Mouse (Mus musculus) retina, adult 2 months (tissue): Measurements from ENCODE around the gene Osbpl11.
A peak's percentile ranks its signal among the peaks of the same experiment; 100 is the strongest.

Experiments used
- DNase-seq: peaks from one replicate; pipeline ENCODE4 v3.0.0-alpha.2; 2012; ENCODE audit warnings: low read depth, low spot score

Gene Osbpl11

DNA sequence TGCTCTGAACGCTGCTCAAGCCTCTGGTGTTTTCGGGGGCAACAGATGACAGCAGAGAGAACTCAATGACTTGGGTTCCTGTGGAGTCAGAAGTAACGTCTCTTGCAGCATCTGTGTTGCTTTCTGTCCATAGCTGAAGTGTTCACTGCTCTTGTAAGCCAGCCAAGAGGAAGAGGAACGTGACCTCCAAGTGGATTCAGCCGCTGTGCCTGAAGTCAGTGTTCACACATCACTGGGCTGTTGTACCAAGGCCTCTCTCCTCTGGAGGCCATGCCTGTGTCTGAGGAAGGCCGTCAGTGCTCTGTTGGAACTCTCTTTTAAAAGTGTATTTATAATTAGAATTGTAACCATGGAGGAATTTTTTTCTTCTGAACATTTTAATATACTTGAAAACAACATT is 57.2 kb downstream of the Osbpl11 start:
- no peak for DNase-seq

DNA sequence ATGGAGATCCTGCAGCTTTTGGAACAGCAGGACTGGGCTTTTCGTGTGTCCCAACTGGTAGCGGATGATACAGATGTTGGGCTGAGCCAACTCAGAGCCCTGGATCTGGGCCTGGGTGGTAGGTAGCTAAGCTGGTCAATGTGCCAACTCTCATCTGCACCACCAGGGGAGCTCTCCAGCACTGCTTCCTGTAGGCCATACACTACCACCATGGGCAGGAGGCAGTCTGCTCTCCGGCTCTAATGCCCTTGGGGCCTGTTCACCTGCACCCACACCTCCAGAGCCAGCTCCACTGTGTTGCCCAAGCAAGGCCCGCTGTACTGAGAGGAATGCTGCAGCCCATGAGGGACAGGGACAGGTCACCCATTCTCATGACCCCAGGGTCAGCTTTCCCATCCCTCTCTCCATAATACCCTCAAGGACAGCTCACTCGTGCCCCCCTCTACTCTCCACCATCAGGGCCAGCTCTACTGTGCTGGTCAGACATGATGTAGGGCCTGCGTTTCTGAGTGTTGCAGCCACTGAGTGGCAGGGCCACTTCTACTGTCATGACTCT is 59.3 kb downstream of the Osbpl11 start:
- DNase-seq: no peak

DNA sequence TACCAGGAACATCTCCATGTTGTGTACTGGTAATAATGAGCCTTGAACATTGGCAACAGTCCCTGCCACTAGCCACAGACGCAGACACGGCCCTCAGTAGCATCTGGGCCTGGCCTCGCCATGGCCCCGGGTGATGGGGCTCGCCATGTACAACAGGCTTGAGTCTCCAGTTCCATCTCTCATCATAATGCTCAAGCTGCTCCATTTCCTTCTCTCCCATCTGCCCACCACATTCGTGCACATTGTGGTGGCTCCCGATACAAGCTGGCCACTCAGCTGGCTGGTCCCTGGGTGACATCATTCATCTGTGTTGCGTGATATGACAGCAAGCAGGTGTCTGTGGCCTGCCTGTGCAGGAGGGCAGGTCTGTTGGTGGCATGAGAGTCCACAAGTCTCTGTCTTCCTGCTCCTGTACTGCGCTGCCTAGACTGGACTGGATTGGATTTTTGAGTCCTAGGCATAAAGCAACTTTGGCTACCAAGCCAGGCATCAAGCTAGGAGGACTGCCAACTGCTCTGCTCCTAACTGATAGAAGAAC is 60.1 kb downstream of the Osbpl11 start:
- DNase-seq: no peak

DNA sequence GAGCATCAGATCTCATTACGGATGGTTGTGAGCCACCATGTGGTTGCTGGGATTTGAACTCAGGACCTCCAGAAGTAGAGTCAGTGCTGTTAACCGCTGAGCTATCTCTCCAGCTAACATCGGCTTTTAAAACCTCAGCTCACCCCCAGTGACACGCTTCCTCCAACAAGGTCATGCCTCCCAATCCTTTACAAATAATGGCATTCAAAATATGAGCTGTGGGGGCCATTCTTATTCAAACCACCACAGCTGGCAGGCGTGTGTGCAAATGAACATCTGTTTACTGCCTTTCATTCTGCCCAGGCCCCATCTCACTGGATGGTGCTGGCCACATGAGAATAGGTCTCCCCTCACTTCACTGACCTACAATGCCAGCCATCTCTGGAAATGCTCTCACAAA is 61.7 kb downstream of the Osbpl11 start:
- no peak for DNase-seq

DNA sequence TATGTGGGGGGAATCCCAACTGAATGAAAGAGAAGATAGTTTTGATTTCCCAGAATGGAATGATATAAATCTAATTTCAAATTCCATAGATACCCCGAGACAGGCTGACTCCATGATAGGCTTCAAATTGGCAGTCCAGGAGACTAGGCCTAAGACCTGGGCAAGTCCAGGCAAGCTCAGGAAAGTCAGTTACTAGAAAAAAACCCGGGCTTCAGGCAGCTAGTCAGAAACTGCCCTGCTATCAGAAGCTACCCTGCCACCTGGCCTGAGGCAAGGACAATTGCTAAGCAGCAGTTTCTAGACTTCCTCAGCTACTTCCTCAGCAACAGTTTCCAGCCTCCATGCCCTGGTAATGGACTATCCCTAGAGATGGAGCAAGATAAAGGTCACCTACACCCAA is 62.1 kb downstream of the Osbpl11 start:
- no peak for DNase-seq

DNA sequence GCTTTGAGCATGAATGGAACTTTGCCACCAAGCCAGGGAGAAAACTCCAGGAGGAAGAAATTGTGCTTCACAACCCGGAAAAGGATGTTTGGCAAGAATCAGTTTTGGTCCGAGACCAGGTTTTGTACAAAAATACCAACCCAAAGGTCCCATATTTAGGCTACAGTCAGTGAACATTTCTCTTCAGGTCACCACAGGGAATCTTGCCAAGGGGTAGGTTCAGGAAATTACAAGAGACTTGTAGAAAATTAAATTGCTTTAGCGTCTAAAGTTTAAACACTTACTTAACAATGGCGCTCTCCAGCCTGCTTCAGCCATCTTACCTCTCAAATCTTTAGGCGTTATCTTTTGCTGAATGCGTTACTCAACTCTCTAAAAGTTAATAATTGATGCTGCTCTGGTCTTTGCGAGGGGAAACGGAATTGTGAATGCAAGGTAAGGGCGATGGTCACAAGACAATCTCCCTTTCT is 65.8 kb downstream of the Osbpl11 start:
- DNase-seq: no peak

DNA sequence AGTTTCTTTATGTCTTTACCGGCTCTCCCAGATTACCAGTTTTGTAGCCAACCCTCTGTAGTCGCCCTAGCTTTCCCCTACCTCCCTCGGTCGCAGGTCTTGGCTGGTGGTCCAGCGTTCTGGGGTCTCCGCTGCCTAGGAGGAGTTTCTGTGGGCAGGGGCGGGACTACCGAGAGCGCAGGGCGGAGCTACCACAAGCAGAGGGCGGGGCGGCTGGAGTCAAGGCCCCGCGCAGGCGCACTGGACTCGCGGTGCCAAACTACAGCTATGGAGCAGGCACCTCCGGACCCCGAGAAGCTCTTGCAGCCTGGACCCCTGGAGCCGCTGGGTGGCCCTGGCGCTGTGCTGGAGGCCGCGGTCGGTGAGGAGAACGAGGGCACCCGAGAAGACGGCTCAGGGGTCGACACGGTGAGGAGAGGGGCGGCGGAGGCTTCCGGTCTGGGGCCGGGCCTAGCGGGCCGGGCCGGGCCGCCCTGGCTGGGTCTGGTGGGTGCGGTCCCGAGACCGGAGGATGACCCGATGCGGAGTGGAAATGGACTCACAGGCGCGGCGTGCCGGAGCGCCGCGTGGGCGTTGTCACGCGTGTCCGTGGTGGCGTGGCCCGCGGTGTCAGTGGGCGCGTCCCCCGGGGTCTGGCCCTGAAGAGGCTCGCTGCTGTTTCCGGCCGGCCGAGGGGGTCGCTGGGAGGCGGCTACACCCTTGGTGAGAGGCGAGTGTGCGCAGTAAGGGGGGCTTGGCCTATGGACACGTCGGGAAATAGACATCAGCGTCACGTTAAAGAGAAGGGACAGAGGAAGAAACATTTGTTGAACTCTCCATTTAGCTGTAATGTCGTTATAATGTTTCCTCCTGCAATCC is 66.6 kb downstream of the Osbpl11 start, which contains the start of gene Snx4:
Gene Snx4 (plus strand): TSS at position 249 of the 858 bp plus-strand sequence.
- DNase-seq: peak; percentile 70

DNA sequence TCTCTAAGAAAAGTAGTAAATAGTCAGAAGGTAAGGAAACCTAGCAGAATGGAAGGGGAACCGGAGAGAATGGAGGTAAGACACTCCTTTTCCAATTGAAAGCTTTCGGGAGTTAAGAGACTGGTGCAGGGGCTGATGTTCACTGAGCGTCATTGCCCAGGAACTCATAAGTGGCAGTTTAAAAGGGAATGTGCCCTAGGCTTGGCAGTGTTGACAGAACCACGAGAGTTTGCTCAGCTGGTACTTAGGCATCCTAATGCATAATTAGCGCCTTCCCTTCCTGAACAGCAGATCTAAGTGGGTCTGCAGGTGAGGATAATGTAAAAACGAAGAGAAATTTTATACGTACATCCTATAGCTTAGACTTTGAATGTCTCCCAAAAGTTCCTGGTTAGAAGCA is 70.7 kb downstream of the Osbpl11 start:
- DNase-seq: no peak

DNA sequence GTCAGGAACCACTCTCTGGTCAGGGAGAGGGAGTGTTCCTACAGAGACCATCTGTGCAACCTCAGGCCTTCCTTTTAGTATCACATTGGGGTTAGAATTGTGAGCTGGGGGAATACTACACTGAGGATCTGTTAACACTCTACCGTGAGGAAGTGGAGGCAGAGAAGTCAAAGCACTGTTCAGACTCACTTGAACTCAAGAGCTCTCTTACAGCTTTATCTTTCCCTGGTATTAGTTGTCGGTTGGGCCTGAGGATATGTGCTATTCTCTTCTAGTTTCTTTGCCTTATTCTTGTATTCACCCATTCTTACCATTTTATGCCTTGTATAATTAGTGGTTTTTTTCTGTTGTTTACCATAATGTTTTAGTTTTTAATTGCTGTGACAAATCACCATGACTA is 73.7 kb downstream of the Osbpl11 start:
- no peak for DNase-seq

DNA sequence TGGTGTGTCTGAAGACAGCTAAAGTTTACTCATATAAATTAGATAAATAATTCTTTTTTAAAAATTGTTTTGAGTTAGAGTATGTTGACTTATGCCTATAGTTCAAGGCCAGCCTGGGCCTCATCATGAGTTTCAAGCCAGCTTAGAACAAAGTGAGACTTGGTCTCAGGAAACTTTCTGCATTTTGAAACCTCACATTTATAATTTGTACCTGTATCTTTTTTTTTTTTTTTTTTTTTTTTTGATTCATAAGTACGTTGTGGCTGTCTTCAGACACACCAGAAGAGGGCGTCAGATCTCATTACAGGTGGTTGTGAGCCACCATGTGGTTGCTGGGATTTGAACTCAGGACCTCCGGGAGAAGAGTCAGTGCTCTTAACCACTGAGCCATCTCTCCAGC is 75.0 kb downstream of the Osbpl11 start:
- no peak for DNase-seq

DNA sequence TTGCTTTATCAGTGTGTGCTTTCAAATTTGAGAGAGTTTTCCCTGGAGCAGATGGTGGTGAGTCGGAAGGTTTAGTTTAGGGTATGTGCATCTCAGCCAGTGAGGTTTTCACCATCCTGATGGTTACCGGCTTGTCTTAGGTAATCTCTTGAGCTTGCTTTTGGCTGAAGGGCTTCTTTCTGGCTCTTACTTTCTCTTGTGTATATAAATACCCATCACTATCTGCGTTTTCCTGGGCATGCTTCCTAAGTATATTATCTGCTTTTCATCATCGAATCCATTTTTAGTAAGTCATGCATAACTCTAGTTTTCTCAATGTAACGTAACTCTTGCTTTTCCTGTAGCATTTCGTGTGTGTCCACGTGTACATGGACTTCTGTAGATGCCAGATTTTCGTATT is 76.0 kb downstream of the Osbpl11 start:
- DNase-seq: no peak

DNA sequence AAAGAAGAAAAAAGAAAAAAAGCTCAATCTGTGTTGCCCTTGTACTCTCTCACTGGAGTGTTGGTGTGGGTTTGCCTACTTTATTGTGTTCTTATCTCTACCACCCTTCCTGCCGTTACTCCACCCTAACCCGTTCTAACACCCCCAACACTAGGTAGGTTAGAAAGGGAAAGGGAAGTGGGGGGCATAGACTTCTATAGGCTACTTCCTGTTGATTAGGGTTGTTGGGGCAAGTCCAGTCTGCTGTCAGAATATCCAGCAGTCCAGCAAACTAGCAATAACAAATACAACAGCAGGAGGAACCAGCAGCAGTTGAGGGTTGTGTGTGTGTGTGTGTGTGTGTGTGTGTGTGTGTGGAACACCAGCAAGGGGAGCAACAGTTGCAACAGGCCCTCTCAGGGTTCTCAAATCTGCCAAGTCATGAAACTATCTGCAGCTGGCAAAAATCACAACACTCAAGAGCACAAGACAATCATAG is 76.8 kb downstream of the Osbpl11 start:
- DNase-seq: no peak

DNA sequence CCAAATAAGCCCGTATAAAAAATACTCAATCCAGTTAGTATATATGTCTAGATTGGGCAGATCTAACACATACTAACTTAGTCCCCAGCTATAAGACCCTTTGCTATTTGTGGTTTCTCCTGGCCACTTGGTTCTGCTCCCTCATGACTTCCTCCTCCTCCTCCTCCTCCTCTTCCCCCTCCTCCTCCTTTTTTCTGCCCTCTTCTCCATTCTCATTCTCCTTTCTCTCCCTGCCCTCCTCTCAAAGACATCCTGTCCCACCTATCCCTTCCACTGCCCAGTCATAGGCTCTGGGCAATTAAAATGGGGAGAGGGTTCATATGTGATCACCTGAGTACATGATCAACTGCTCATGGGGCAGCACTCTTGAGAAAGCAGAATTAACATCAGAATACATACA is 77.2 kb downstream of the Osbpl11 start:
- DNase-seq: no peak

DNA sequence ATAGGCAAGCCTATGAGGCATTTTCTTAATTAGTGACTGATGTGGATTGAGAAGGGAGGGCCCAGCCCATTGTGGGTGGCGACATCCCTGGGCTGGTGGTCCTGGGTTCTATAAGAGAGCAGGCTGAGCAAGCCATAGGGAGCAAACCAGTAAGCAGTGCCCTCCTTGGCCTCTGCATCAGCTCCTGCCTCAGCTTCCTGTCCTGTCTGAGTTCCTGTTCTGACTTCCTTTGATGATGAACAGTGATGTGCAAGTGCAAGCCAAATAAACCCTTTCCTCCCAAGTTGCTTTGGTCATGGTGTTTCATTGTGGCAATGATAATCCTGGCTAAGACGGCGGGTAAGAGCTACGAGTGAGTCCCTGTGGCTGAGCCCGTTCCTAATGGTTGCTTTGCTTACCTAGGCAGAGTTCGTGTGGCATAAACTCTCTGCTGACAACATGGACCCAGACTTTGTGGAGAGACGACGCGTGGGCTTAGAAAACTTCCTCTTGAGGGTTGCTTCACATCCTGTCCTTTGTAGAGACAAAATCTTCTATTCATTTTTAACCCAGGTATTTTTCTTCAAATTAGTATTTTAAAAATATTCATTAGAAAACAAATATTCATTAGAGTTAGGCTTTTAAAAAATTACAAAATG is 82.9 kb downstream of the Osbpl11 start:
- no peak for DNase-seq

DNA sequence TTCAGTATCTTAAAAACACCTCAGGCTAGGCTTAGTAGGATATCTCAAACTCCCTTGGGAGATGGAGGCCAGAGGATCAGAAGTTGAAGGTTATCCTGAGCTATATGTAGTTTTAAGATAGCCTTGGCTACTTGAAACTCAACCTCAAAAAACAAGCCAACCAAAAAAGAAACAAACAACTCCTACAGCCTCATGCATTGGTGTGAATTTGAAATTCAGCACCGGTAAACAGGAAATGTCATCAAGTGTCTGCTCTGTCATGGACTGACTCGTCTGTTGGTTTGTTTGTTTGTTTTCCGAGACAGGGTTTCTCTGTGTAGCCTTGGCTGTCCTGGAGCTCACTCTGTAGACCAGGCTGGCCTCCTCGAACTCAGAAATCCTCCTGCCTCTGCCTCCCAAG is 87.0 kb downstream of the Osbpl11 start:
- no peak for DNase-seq

DNA sequence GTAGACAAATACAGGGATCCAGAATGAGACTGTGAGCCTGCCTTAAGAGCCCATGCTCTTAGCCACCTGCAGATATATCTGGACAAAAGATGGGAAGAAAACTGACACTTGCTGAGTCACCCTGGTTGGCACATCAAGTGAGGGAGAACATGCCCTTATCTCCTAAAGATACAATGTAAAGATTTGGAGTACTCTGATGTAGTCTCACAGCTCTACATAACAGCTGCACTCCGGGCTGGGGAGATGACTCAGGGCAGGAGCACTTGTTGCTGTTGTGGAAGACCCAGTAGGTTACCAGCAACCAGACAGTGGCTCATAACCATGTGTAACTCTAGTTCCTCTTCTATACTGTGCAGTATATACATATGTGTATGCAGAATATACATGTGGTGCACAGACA is 98.2 kb downstream of the Osbpl11 start:
- DNase-seq: no peak

DNA sequence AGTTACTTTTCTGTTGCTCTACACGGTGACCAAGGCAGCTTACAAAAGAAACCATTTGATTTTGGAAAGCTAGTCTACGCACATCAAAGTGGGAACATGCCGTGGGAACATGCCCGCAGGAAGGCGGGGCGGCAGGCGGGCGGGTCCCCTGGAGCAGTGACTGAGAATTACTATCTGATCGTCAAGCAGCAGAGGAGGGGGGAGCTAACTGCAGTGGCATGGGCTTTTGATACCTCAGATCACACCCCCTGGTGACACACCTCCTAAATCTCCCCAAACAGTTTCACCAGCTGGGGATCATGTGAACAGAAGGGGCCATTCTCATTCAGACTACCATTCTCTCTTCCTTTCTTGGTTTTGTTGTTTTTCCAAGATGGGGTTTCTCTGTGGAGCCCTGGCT is 103.7 kb downstream of the Osbpl11 start:
- DNase-seq: no peak

DNA sequence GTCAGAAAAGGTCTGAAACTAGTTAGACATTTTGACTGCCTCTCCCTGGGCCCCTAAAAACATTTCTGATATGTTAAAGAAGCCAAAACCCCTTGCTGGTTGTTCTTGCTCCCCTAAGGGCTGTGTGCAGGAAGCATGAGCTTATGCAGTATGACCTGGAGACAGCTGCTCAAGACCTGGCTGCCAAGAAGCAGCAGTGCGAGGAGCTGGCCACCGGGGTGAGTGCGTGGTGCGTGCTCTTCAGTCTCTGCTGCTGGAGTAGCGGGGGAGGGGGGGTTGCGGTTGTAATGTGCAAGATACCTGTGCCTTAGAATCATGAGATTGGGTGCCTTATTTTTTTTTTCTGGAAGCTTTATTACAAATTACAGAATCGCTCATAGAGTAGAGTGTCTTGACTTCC is 105.1 kb downstream of the Osbpl11 start:
- no peak for DNase-seq

DNA sequence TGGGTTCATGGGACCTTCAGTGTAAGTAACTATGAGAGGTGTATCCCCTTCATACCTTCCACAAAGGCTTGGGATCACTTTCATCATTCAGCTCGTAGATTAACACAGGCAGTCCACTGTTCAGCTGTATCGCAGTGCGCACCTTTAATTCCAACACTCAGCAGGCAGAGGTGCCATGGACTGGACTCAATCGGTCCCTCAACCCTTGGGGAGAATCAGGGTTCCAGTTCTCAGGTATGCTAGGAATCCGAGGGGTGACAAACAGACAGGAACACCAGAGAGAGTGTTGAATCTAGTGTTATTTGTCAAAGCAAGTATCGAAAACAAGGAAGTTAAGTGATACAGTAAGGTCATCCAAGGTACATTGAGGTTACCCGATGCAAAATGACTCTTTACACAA is 107.4 kb downstream of the Osbpl11 start:
- no peak for DNase-seq
